Mouse (Mus musculus) cortical plate, adult 2 months (tissue): ENCODE measurements at regions not wholly inside any gene's neighbourhood (a gene's known extent, or its start where the extent isn't known, plus 50 kb on each side); places are given as distances from the start of the nearest gene placed in this dataset.

Experiments used
- H3K27ac ChIP-seq: fragments of 200-500 bp; 2 replicates; pipeline ENCODE4 v1.5.1; 2012; ENCODE audit warnings: low read length, control low read depth, inconsistent platforms; ENCODE audit not compliant: insufficient read depth
- H3K4me1 ChIP-seq: fragments of 200-500 bp; 2 replicates; pipeline ENCODE4 v1.6.1; 2011; ENCODE audit warnings: low read length; ENCODE audit not compliant: control insufficient read depth, insufficient read depth
- H3K4me3 ChIP-seq: fragments of 200-500 bp; 2 replicates; pipeline ENCODE4 v1.5.1; 2011; ENCODE audit warnings: mild to moderate bottlenecking, low read length, control low read depth; ENCODE audit not compliant: insufficient read depth
- CTCF ChIP-seq: fragments of 200-500 bp; IDR thresholded peaks from 2 replicates; pipeline ENCODE4 v1.5.1; 2011; ENCODE audit warnings: mild to moderate bottlenecking, control low read depth, low read length; ENCODE audit not compliant: insufficient read depth; ENCODE audit errors: extremely low read depth
- POLR2A ChIP-seq: fragments of 200-500 bp; IDR thresholded peaks from 2 replicates; pipeline ENCODE4 v1.6.1; 2011; ENCODE audit warnings: mild to moderate bottlenecking, low read length, control low read depth; ENCODE audit not compliant: insufficient read depth; ENCODE audit errors: extremely low read depth

- Histone ChIP-seq H3K4me1 (no peaks in the 10 kb centered on the region), H3K4me3 (no peak overlapping the region), H3K27ac (no peak overlapping the region)
- TF ChIP-seq POLR2A (no peak), CTCF (no peak)
These were observed 54.6 kb upstream of the Abcd3 start for GRCm38 (mm10) chr3:121869694-121870093.

GRCm38 (mm10) chr3:121867301-121867700, 52.2 kb upstream of the Abcd3 start:
- TF ChIP-seq POLR2A (no peak), CTCF (no peak)
- no peak overlapping the region for H3K4me3 ChIP-seq
- H3K4me1 ChIP-seq = no peaks in the 10 kb centered on the region
- no peak overlapping the region for H3K27ac ChIP-seq

GRCm38 (mm10) chr3:121864734-121865445, 49.8 kb upstream of the Abcd3 start:
- TF ChIP-seq CTCF = no peak
- no peak for TF ChIP-seq POLR2A
- Histone ChIP-seq H3K27ac (no peak overlapping the region), H3K4me1 (no peaks in the 10 kb centered on the region), H3K4me3 (no peak overlapping the region)
